Mouse (Mus musculus) erythroblast, embryonic 14.5 days (primary cell): ENCODE results near the gene Syne3. TPM values are rescaled to one million over a fixed set of nuclear protein-coding genes. Genes with fewer than 3 reads are reported as not detected.

Source experiments
- H3K27me3 ChIP-seq: 2 replicates; pipeline ENCODE4 v1.6.1; 2012; ENCODE audit warnings: inconsistent platforms; ENCODE audit not compliant: control insufficient read depth
- H3K36me3 ChIP-seq: 2 replicates; pipeline ENCODE4 v1.6.1; 2012; ENCODE audit warnings: mild to moderate bottlenecking, inconsistent platforms; ENCODE audit not compliant: control insufficient read depth
- H3K4me1 ChIP-seq: 2 replicates; pipeline ENCODE4 v1.6.1; 2012; ENCODE audit warnings: inconsistent platforms; ENCODE audit not compliant: control insufficient read depth
- H3K4me3 ChIP-seq: replicated peaks from 2 replicates; pipeline ENCODE3; 2012; ENCODE audit warnings: moderate library complexity, mild to moderate bottlenecking, inconsistent platforms
- H3K9me3 ChIP-seq: 2 replicates; pipeline ENCODE4 v1.6.1; 2012; ENCODE audit warnings: low read length, inconsistent platforms, mixed read lengths; ENCODE audit not compliant: control insufficient read depth
- GATA1 ChIP-seq: IDR thresholded peaks from 2 replicates; pipeline ENCODE4 v1.6.1; 2012; ENCODE audit warnings: low read length, inconsistent platforms, mixed read lengths
- TAL1 ChIP-seq: IDR thresholded peaks from 3 replicates; pipeline ENCODE4 v1.6.1; 2012; ENCODE audit warnings: low read length, inconsistent platforms, mixed read lengths
- polyA plus RNA-seq: library from polyadenylated mRNA; stranded (reverse); fragments of >175 nt; gene quantifications from 2 replicates; pipeline ENCODE4 v1.2.3, GENCODE M21; 2012

The Syne3 gene
- polyA plus RNA-seq, 1 experiment: 1.2 TPM

GRCm38 (mm10) chr12:105029890-105030289 is 20.3 kb upstream of the Syne3 start:
- H3K36me3 ChIP-seq: peaks cover 60% of the 10 kb centered on the region
- TF ChIP-seq TAL1 (no peak), GATA1 (no peak)
- H3K9me3 ChIP-seq: peaks cover under 1% of the 10 kb centered on the region
- no peaks in the 10 kb centered on the region for H3K27me3 ChIP-seq
- peaks cover 77% of the 10 kb centered on the region for H3K4me1 ChIP-seq
- H3K4me3 ChIP-seq: peak overlapping the region; percentile 79

GRCm38 (mm10) chr12:105027323-105027991 is 17.8 kb upstream of the Syne3 start:
- Histone ChIP-seq H3K4me1 (peaks cover 86% of the 10 kb centered on the region), H3K4me3 (peak overlapping the region; percentile 26), H3K36me3 (peaks cover 61% of the 10 kb centered on the region), H3K27me3 (peaks cover 10% of the 10 kb centered on the region; the same call in 1 of the 2 replicates), H3K9me3 (peaks cover 25% of the 10 kb centered on the region)
- TF ChIP-seq GATA1 (peak; percentile 91), TAL1 (peak; percentile 90)

- Histone ChIP-seq H3K4me3 (peak overlapping the region; percentile 47), H3K36me3 (peaks cover 71% of the 10 kb centered on the region), H3K9me3 (peaks cover 27% of the 10 kb centered on the region), H3K4me1 (peaks cover 93% of the 10 kb centered on the region), H3K27me3 (peaks cover 10% of the 10 kb centered on the region; the same call in 1 of the 2 replicates)
- TF ChIP-seq GATA1: no peak
Measured at GRCm38 (mm10) chr12:105025947-105026586, 16.5 kb upstream of the Syne3 start.

GRCm38 (mm10) chr12:105025271-105025946 is 15.8 kb upstream of the Syne3 start:
- Histone ChIP-seq H3K4me3 (peak overlapping the region; percentile 47), H3K4me1 (peaks cover 93% of the 10 kb centered on the region)

GRCm38 (mm10) chr12:105022776-105023175 is 13.2 kb upstream of the Syne3 start:
- Histone ChIP-seq H3K36me3 (peaks cover 39% of the 10 kb centered on the region), H3K27me3 (peaks cover 10% of the 10 kb centered on the region; the same call in 1 of the 2 replicates), H3K9me3 (peaks cover 27% of the 10 kb centered on the region), H3K4me1 (peaks cover 92% of the 10 kb centered on the region), H3K4me3 (no peak overlapping the region)
- TF ChIP-seq GATA1 (no peak), TAL1 (no peak)

More at GRCm38 (mm10) chr12:105025271-105025946, 15.8 kb upstream of the Syne3 start:
- peaks cover 27% of the 10 kb centered on the region for H3K9me3 ChIP-seq
- TF ChIP-seq TAL1 (peak; percentile 96), GATA1 (peak; percentile 94)
- peaks cover 10% of the 10 kb centered on the region; the same call in 1 of the 2 replicates for H3K27me3 ChIP-seq
- H3K36me3 ChIP-seq: peaks cover 64% of the 10 kb centered on the region

GRCm38 (mm10) chr12:105022141-105022540 is 12.5 kb upstream of the Syne3 start:
- H3K4me1 ChIP-seq: peaks cover 92% of the 10 kb centered on the region
- peaks cover 27% of the 10 kb centered on the region for H3K9me3 ChIP-seq
- H3K27me3 ChIP-seq: peaks cover 10% of the 10 kb centered on the region; the same call in 1 of the 2 replicates
- H3K36me3 ChIP-seq: peaks cover 39% of the 10 kb centered on the region
- peak overlapping the region; percentile 10 for H3K4me3 ChIP-seq
- no peak for TF ChIP-seq TAL1
- TF ChIP-seq GATA1: no peak

- Histone ChIP-seq H3K4me1 (peaks cover 93% of the 10 kb centered on the region), H3K36me3 (peaks cover 39% of the 10 kb centered on the region), H3K27me3 (peaks cover 10% of the 10 kb centered on the region; the same call in 1 of the 2 replicates), H3K4me3 (peak overlapping the region; percentile 23), H3K9me3 (peaks cover 27% of the 10 kb centered on the region)
- TF ChIP-seq GATA1 (no peak), TAL1 (no peak)
Measured at GRCm38 (mm10) chr12:105021441-105022069, 11.9 kb upstream of the Syne3 start.

- Histone ChIP-seq H3K27me3 (peaks cover 10% of the 10 kb centered on the region; the same call in 1 of the 2 replicates), H3K9me3 (peaks cover 23% of the 10 kb centered on the region), H3K4me1 (peaks cover 92% of the 10 kb centered on the region), H3K36me3 (peaks cover 32% of the 10 kb centered on the region), H3K4me3 (peak overlapping the region; percentile 65)
- no peak for TF ChIP-seq TAL1
- peak; percentile 80 for TF ChIP-seq GATA1
Measured at GRCm38 (mm10) chr12:105019359-105020219, 10.0 kb upstream of the Syne3 start.
